Mouse (Mus musculus) B cell, adult 2 months (primary cell): Measurements from ENCODE around the gene Nsdhl.

ENCODE experiments used
- DNase-seq, 2 experiments: peaks; one replicate each; pipeline ENCODE4 v3.0.0; 2022

The Nsdhl gene

DNA sequence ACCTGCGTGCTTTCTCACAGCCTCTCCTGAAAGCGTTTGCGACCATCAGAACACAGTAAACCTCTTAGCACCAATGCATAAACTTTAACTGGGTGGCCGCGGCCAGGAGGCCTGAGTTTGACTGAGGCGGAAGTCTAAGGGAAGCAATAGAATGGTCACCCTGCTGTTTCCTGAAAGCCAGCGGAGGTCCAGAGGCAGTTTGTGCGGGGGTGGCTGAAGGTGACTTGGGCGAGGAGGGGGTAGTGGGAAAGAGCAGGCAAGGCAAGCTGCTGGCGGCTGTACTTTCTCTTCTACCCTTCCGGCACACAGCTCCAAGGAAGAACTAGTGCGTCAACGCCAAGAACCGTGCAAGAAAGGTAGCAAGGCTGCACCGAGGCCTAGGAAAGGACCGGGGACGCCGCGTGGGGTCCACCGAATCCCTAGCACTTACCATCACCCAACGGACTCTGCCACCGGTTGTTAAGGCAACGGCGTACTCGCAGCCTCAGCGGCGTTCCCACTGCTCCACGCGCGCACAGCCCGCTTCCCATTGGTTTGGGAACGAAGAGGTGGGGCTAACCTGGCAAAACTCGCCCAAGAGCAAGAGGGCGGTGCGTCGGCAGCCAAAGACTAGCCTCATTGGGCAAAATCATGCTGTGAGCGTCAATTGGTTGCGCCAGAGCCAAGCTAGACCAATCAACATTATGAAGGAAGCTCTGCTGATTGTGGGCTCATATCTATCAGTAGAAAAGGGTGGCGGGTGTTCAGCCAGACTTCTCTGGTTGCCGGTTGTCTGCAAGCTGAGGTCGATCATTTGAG is at the start of gene Nsdhl, which contains the start of gene Cetn2:
Gene Nsdhl (plus strand): TSS at position 674 of the 798 bp plus-strand sequence.
Gene Cetn2 (minus strand): TSS at position 528 of the 798 bp plus-strand sequence.
- DNase-seq: peak; percentile 79 to 80

DNA sequence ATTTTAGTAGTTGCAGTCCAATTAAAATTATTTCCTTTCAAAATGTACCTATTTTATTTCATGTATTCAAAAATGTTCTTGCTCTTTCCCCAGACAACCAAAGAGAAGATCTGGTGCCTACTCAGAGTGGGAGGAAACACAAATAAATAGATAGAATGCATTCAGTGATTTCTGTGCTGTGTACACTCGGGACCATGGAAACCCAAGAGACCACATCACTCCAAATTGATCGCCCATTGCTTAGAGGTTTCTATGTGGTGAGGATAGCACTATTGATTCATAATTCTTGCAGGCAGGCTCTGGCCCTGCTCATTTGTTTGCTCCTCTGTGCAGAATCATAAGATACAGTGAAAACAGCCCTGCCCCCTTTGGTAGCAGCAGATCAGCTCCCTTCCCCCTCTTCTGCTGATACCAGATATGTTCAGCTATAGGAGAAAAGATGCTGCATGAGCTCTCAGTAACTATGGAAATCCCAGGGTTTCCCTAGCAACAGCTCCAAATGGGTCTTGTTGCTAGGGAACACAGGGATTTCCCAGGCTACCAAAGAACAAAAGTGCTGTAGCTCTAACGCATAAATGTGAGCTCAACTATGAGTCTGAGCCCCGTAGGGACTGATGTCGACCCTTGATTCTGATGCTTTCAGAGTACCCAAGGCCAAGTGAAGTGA is 22.8 kb upstream of the Nsdhl start:
- DNase-seq: no peak

- DNase-seq: no peak
Measured at GRCm38 (mm10) chrX:72896055-72896437, 22.3 kb upstream of the Nsdhl start.

- DNase-seq: no peak
Measured at GRCm38 (mm10) chrX:72902530-72902929, 15.8 kb upstream of the Nsdhl start.

DNA sequence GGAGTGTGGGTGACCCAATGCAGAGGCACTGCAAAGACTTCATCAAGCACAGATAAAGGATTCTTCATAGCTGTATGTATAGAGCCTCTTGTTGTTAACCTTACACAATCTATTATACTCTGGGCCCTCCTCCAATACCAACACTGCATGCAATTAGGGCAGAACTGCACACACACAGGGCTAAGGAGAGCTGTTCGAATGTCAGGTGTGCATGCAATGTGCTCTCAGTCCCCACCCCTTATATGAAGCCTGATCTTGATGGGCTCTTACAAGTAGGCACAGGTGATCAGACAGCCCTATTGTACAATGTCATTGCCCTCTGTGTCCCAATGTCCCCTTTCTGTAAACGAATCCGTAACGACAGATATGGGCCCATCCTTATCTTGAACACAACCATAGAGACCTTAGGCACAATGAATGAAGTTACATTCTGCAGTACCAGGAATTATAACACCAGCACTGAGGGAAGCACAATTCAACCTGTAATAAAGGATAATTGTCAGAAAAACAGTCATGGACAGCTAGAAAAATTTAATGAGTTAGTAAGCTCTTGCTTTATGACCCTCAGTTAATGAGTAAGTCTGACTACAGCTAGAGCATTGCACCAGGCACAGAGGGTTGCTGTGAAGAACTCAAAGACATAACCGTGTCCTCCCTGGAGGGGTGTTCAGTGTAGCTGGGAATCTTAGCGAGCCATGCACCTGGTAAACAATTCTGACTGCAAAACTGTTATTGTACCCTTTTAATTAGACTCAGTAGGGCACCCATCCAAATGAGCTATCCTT is 10.5 kb upstream of the Nsdhl start:
- DNase-seq: no peak

DNA sequence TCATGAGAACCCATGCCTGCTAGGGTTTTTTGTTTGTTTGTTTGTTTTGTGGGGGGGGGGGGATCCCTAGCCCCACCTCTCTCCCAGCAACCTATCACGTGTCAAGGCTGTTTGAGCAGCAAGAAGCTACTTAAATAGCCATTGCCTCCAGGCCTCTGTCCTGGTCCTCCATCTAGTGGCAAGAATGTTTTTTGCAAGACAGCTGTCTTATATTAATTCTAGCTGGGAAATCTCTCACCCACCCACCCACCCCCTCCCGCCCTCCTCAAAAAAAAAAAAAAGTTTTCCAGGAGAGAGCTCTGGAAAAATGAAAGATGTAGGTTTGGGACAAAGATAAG is 10.0 kb upstream of the Nsdhl start:
- no peak for DNase-seq

DNA sequence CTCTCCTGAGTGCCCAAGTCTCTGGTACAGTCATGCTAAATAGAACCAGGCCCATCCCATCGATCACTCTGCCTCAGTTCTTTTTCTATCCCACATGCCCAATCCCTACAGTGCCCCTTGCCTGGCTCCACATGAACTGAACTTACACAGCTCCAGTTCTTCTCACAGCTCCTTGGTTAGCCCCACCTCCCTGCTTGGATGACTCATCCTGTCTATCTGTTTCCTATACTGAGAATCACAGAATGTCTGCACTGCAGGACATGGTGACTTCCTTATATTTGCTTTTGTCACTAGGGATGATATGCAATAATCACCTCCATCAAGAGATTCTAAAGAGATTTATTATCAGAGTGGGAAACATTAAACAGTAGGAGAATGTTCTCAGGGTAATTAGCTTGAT is 6.7 kb upstream of the Nsdhl start:
- DNase-seq: no peak

GRCm38 (mm10) chrX:72918682-72919059 is 314 bp downstream of the Nsdhl start:
- no peak for DNase-seq

DNA sequence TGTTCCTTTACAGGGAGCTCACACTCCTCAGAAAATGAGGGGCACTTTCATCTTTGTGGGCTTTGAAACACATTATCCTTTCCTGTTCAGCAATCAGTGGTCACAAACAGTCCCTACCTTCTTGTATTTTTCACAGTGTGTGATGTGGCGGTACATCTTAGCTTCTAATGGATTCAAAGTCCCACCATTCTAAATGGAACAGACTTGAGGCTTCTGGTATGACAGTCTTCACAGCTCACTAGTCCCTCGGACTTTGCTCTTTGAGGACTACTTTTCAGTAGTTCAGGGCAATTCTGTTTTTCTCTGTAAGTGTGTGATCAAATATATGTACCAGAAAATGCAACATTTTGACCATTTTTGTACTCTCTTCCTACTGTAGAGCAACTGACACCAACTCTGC is 3.0 kb downstream of the Nsdhl start:
- no peak for DNase-seq

DNA sequence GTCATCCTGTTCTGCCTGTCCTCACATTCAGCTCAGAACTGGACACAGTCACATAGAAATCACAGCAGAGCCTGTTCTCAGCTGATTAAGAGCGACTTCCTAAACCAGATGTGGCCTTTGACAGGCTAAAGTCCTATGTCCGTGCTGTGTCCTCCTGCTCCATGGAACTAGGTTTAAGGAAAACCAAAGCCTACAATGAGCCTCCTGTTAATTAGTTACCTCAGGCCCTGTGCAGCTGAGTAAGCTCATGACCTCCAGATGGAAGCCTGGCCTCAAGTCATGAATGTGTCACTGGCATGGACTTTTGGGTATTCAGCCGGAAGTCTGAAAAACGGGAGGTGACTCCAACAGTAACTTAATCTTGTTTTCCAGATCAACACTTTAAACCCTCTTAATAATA is 35.1 kb downstream of the Nsdhl start:
- DNase-seq: no peak

DNA sequence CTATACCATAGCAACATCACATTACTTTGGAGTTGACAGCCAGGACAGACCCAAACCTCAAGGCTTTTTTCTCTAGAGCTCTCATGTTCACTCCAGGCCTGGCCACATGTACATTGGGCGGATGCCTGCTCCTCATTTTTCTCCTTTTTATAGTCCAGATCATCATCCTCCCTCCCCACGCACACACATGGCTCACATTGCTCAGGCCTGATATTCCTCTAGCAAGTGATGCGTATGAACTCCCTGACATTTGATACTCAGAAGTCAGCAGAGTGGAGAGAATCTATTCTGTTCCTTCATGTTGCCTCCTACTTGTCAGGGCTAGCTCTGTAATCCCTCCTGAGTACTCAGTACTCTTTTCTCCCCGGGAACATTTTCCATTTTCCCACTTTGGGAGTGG is 38.1 kb downstream of the Nsdhl start:
- no peak for DNase-seq

DNA sequence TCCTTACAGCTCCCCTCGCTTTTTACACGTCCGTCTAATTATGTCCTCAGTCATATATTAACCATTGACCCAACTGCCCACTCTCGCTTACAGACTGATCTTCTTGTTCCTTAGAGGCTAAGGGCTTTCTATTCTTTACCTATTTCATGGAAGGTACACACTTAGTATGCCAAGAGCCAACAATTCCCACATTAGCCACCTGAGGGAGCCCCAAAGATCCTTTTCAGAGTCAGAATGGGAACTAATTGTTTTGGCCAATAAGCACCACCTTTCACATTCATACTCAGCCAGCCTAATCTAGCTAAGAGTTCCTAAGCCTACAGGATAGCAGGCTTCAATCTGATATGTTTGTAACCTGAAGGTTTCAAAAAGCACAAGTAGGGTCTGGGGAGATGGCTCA is 42.1 kb downstream of the Nsdhl start:
- peak; percentile 4 to 11 for DNase-seq

DNA sequence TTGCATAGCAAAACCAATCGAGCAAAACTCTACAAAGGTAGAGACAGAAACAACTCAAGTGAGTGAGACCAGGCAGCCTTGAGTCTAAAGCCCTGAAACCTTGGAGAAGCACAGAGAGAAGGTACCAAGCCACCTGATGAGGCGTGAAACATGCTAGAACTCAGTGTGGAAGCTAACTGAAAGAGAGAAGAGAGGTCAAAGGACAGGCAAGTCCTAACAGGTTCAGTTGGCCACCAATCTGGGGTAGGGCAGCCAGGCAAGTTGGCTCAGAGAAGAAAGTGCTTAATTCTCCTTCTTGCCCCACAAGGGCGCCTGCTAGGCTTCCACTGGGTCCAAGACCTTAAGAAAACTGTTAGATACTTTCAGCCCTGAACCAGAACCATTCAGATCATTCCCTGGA is 43.2 kb downstream of the Nsdhl start:
- no peak for DNase-seq

DNA sequence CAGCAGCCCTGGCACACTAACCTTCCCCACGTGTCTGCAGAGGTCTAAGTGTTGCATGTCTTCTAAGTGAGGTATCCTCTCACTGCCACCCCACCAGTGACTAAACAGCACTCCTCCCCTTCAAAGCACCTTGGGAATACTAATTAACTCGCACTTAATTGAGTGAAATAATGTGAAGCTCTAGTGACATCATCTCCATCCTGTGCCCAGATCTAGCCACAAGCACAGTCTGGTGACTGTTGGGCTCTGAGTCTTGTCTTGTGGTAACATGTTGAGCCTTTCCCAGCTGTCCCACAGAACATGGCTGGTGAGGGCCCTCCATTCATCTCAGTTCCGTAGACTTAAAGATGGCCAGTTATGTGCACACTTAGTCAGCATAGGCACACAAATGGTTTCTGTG is 44.4 kb downstream of the Nsdhl start:
- no peak for DNase-seq

- DNase-seq: no peak
Measured at GRCm38 (mm10) chrX:72982831-72983230, 64.5 kb downstream of the Nsdhl start.

DNA sequence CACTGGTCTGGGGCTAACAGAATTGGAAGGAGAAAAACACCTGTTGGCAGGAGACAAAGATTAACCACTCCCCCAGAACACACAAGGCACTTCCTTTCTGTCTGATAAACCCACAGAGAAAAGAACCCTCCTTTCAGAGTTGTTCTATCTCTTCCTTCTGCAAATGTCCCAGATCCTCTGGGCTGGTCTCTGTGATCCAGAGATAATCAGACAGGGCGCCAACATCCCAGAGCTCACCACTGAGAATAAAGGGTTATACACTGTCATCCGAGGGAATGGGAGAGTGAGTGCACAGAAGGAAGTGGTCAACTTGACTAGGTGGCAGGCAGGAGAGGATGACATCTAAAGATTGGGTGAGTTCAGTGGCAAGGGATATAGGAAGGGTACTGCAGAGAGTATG is 67.2 kb downstream of the Nsdhl start:
- DNase-seq: no peak

GRCm38 (mm10) chrX:72986841-72987519 is 68.6 kb downstream of the Nsdhl start, which contains the start of gene Zfp185:
Zfp185 (plus strand) TSS chrX:72987339.
- DNase-seq: no peak

DNA sequence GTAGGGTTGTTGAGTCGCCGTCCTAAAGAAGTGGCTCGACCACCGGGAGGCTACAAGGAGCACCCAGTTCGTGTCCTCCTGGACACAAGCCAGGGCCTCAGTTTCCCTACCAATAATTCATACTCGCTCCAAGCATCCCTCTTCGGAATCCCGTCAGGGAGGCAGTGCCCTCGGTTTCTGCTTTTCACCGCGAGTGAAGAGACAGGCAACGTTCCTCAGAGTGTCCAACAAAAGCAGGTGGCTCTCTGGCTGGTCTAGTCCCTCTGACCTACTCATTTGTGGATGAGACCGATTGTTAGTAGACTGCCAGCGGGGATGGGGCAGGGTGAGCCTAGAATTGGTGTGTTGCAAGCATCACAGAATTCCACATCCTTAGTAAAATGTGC is 69.2 kb downstream of the Nsdhl start:
- no peak for DNase-seq

- no peak for DNase-seq
Measured at GRCm38 (mm10) chrX:72988431-72988830, 70.1 kb downstream of the Nsdhl start.

DNA sequence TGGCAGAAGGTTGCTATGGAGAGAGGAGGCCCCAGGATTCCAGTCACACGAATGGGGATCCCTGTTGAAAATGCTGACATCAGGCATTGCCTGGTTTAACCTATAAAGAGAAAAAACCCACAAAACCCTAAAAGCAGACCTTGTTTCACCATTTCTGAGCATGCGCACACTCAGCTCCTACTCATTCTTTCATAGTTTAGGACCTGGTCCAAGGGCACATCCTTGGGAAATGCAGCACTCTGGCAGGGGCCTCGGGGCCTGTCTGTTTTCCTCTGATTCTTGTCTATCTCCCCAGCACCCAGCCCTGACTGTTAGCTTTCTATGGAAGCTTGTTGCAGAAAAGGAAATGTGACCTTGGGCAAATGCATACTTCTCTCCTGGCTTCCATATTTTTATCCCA is 72.2 kb downstream of the Nsdhl start:
- DNase-seq: no peak

GRCm38 (mm10) chrX:72992291-72992919 is 74.0 kb downstream of the Nsdhl start:
- peak; percentile 12 to 14 for DNase-seq

DNA sequence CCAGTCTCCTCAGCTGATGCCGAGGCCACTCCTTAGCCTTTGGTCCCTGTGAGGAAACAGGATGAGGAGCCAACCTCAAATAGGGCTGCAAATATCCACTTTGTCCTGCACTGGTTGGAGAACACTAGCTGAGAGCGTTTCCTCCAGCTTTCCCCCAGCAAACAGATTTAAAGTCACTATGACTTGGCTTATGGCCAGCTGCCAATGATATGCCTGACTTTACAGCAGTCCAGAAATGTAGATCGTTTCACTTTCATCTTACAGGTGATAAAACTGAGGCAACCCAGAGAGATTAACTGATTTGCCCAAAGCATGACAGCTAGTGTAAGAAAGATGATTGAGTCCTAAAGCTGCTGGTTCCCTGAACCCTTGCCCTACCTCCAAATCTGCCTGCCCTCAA is 77.2 kb downstream of the Nsdhl start:
- DNase-seq: no peak

GRCm38 (mm10) chrX:73003110-73003509 is 84.8 kb downstream of the Nsdhl start:
- DNase-seq: no peak
